7 mouse cellular contexts compared by ENCODE assay signal in the genomic region with DNA sequence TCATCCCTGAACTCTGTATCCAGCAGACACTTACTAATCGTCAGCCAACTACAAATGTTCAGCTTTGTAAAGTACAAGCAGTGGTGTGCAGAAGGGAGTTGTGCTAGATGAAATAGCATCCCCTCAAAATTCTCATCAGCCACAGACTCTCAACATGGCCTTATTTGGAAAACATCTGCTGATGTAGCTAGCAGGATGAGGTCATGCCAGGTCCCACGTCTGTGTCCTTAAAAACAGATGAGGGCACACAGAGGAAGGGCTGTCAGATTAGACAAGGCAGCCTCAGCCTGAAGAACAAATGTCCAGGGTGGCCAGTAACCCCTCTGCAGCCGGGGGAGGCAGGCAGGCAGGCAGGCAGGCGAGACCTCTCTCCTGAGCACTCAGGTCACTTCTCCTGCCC. TPM values are rescaled to one million over a fixed set of nuclear protein-coding genes. Genes with fewer than 3 reads are reported as not detected.
A peak's percentile ranks its signal among the peaks of the same experiment; 100 is the strongest.
DNase-seq lines count a peak whose midpoint lies in the region; ATAC-seq and TF ChIP-seq lines count a peak whose summit lies in the region.

No protein-coding gene starts in this region.

- no peak for DNase-seq in testis, postnatal 10 days (ENCODE audit: low spot score)
- DNase-seq in urinary bladder, postnatal 14 days (ENCODE audit: low spot score): no peak

- H3K4me2 ChIP-seq in heart, embryonic 13.5 days: peak overlapping the region; percentile 29
- no peak overlapping the region for H3K4me2 ChIP-seq in limb, embryonic 15.5 days

- peak overlapping the region; percentile 67 for H3K27ac ChIP-seq in testis, adult 2 months (ENCODE audit: control insufficient read depth, insufficient read depth, low read depth, low read length)
- peak overlapping the region; percentile 95 for H3K27ac ChIP-seq in heart, embryonic 13.5 days (replicated peaks)
- H3K27ac ChIP-seq in limb, embryonic 15.5 days: peak overlapping the region; percentile 72

- H3K9me3 ChIP-seq in heart, embryonic 13.5 days: no peaks in the 10 kb centered on the region
- H3K9me3 ChIP-seq in limb, embryonic 15.5 days: no peaks in the 10 kb centered on the region

- no peaks in the 10 kb centered on the region for H3K27me3 ChIP-seq in testis, adult 2 months (ENCODE audit: control insufficient read depth, insufficient read depth, low read length)
- H3K27me3 ChIP-seq in heart, embryonic 13.5 days (replicated peaks): no peaks in the 10 kb centered on the region
- no peaks in the 10 kb centered on the region for H3K27me3 ChIP-seq in limb, embryonic 15.5 days

- H3K4me3 ChIP-seq in testis, adult 2 months (ENCODE audit: control insufficient read depth, low read depth, low read length): no peak overlapping the region
- no peak overlapping the region for H3K4me3 ChIP-seq in heart, embryonic 13.5 days
- no peak overlapping the region for H3K4me3 ChIP-seq in limb, embryonic 15.5 days

- TF ChIP-seq POLR2A in testis, adult 2 months (IDR thresholded peaks at IDR 0.05; ENCODE audit: control insufficient read depth, low read depth, low read length): no peak

- 14% methylated on average over 4 of the region's 4 CpGs for WGBS in heart, embryonic 13.5 days
- 21% methylated on average over 4 of the region's 4 CpGs for WGBS in limb, embryonic 15.5 days

- H3K36me3 ChIP-seq in testis, adult 2 months (ENCODE audit: control insufficient read depth, insufficient read depth, low read length): no peaks in the 10 kb centered on the region
- H3K36me3 ChIP-seq in heart, embryonic 13.5 days: peaks cover 3% of the 10 kb centered on the region; the same call in 1 of the 2 replicates
- no peaks in the 10 kb centered on the region for H3K36me3 ChIP-seq in limb, embryonic 15.5 days

- TF ChIP-seq CTCF in testis, adult 2 months (IDR thresholded peaks at IDR 0.05; ENCODE audit: control insufficient read depth, insufficient read depth, insufficient replicate concordance, low read depth, low read length): no peak

- H3K9ac ChIP-seq in heart, embryonic 13.5 days: peak overlapping the region; percentile 77
- no peak overlapping the region for H3K9ac ChIP-seq in limb, embryonic 15.5 days

- H3K4me1 ChIP-seq in testis, adult 2 months (ENCODE audit: control insufficient read depth, insufficient read depth, low read length): peaks cover 3% of the 10 kb centered on the region; the same call in 1 of the 2 replicates
- peaks cover 75% of the 10 kb centered on the region for H3K4me1 ChIP-seq in heart, embryonic 13.5 days
- peaks cover 52% of the 10 kb centered on the region for H3K4me1 ChIP-seq in limb, embryonic 15.5 days

- ATAC-seq in heart, embryonic 13.5 days (ENCODE audit: extremely low read depth, insufficient number of reproducible peaks, low FRiP score, low TSS enrichment): peak; percentile 22; the same call in 1 of the 2 replicates
- no peak for ATAC-seq in limb, embryonic 15.5 days (ENCODE audit: insufficient number of reproducible peaks, low FRiP score, low TSS enrichment, low read depth)
- ATAC-seq in erythroblast, adult 5-6 weeks (replicated peaks; ENCODE audit: low FRiP score, poor library complexity, severe bottlenecking): no peak
- no peak for ATAC-seq in inflammation-experienced regulatory T-cells, adult 6 months

RNA-seq across cellular contexts. Expression of a gene that starts 56.8 kb away (rescaled TPM):
- 15.8 and 16.0 TPM in 2 replicates for polyA plus RNA-seq in testis, adult 2 months (2012; rRNA removed)
- 41.7 and 43.2 TPM in 2 replicates for polyA plus RNA-seq in heart, embryonic 13.5 days (2015; fragmentation: Nextera tagmentation; extraction: Ambion mirVana)
- 18.8 and 24.0 TPM in 2 replicates for polyA plus RNA-seq in limb, embryonic 15.5 days (2015; fragmentation: Nextera tagmentation; extraction: Ambion mirVana)
- not detected in 2 replicates for total RNA-seq in erythroblast, adult 5-6 weeks (2015; ENCODE audit: low replicate concordance)
- not detected in 2 replicates for total RNA-seq in erythroblast, adult 5-6 weeks (2017; ENCODE audit: low replicate concordance)
- not detected for polyA plus RNA-seq in inflammation-experienced regulatory T-cells, adult 6 months (2017; shearing (Covaris generic))

Comparison
In these comparisons a context has a peak if more than half of its experiments do, and no peak if none do; other contexts are left out.
1. RNA of a gene that starts 56.8 kb away (polyA plus RNA-seq): 41.7 to 43.2 TPM in heart, embryonic 13.5 days, 18.8 to 24.0 TPM in limb, embryonic 15.5 days and 15.8 to 16.0 TPM in testis, adult 2 months; not detected in inflammation-experienced regulatory T-cells, adult 6 months; every median in the first group is over 10 times any median in the second.
2. Peak in every context shown above with its lines, with median percentiles within 50 percentile points of each other: H3K27ac ChIP-seq.